Mouse (Mus musculus) heart, embryonic 12.5 days (tissue): ENCODE data around the gene Mst1. TPM values are rescaled to one million over a fixed set of nuclear protein-coding genes. Genes with fewer than 3 reads are reported as not detected.

Source experiments
- ATAC-seq: fragments of 200-750 bp; cut with Nextera tagmentation; 2 replicates; pipeline ENCODE4 v1.8.0; 2017; ENCODE audit warnings: moderate TSS enrichment, moderate library complexity; ENCODE audit not compliant: insufficient number of reproducible peaks, low FRiP score
- H3K27ac ChIP-seq: fragments of 300-500 bp; sonication (generic); 2 replicates; pipeline ENCODE4 v1.5.1; 2016; ENCODE audit warnings: mild to moderate bottlenecking, moderate library complexity; ENCODE audit not compliant: poor library complexity, severe bottlenecking
- H3K27me3 ChIP-seq: fragments of 300-500 bp; sonication (generic); replicated peaks from 2 replicates; pipeline ENCODE4 v1.6.1; 2016; ENCODE audit warnings: mild to moderate bottlenecking, moderate library complexity
- H3K36me3 ChIP-seq: fragments of 300-500 bp; sonication (generic); 2 replicates; pipeline ENCODE4 v1.6.1; 2016; ENCODE audit warnings: mild to moderate bottlenecking, moderate library complexity
- H3K4me1 ChIP-seq: fragments of 300-500 bp; sonication (generic); replicated peaks from 2 replicates; pipeline ENCODE4 v1.6.1; 2016; ENCODE audit warnings: mild to moderate bottlenecking
- H3K4me2 ChIP-seq: fragments of 300-500 bp; sonication (generic); 2 replicates; pipeline ENCODE4 v1.6.1; 2016; ENCODE audit warnings: mild to moderate bottlenecking, moderate library complexity
- H3K4me3 ChIP-seq: fragments of 300-500 bp; sonication (generic); 2 replicates; pipeline ENCODE4 v1.5.1; 2016; ENCODE audit warnings: mild to moderate bottlenecking
- H3K9ac ChIP-seq: fragments of 300-500 bp; sonication (generic); 2 replicates; pipeline ENCODE4 v1.6.1; 2016; ENCODE audit warnings: mild to moderate bottlenecking, moderate library complexity
- H3K9me3 ChIP-seq: fragments of 300-500 bp; sonication (generic); replicated peaks from 2 replicates; pipeline ENCODE4 v1.6.1; 2016; ENCODE audit warnings: mild to moderate bottlenecking, moderate library complexity
- WGBS: fragments of 180-500 bp; shearing (Covaris S2); methylation state at CpG from one replicate; pipeline ENCODE4 v1.1.7; 2016; 5-methylcytosine and 5-hydroxymethylcytosine counted together
- polyA plus RNA-seq: library from polyadenylated mRNA; unstranded; fragments of >200 nt; fragmentation: Nextera tagmentation; extraction: Ambion mirVana; gene quantifications from 2 replicates; pipeline ENCODE4 v1.2.1, GENCODE M21; 2016

The Mst1 gene
- polyA plus RNA-seq, 1 experiment from 2014 or later: 0.31 TPM

DNA sequence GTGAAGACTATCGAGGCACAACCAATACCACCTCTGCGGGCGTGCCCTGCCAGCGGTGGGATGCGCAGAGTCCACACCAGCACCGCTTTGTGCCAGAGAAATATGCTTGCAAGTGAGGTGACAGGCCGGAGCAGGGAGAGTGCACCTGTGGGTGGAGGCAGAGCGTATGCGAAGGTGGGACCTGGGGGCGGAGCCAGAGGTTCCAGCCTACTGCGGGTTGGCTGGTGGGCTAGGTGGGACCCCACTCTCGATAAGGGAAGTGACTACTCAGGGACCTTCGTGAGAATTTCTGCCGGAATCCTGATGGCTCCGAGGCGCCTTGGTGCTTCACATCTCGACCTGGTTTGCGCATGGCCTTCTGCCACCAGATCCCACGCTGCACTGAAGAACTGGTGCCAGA is 2.3 kb downstream of the Mst1 start:
- WGBS: 6% methylated on average over 19 of the region's 19 CpGs
- Histone ChIP-seq H3K4me1 (peaks cover 35% of the 10 kb centered on the region), H3K9me3 (no peaks in the 10 kb centered on the region), H3K9ac (peak overlapping the region; percentile 13; the same call in 1 of the 2 replicates), H3K27me3 (peaks cover 49% of the 10 kb centered on the region), H3K27ac (no peak overlapping the region), H3K4me2 (peak overlapping the region; percentile 50), H3K4me3 (peak overlapping the region; percentile 23), H3K36me3 (peaks cover 36% of the 10 kb centered on the region)
- ATAC-seq: no peak

GRCm38 (mm10) chr9:108082988-108083431 is 2.8 kb downstream of the Mst1 start, which contains the start of gene Rnf123:
Gene Rnf123 (minus strand): TSS chr9:108083346.
- peaks cover 41% of the 10 kb centered on the region for H3K36me3 ChIP-seq
- H3K9me3 ChIP-seq: no peaks in the 10 kb centered on the region
- peaks cover 30% of the 10 kb centered on the region for H3K4me1 ChIP-seq
- peaks cover 49% of the 10 kb centered on the region for H3K27me3 ChIP-seq
- peak within 1 kb of the TSS; percentile 23 for H3K4me3 ChIP-seq
- H3K4me2 ChIP-seq: peak within 1 kb of the TSS; percentile 50
- no peak within 1 kb of the TSS for H3K27ac ChIP-seq
- ATAC-seq: no peak
- WGBS: 24% methylated on average over 12 of the region's 12 CpGs
- H3K9ac ChIP-seq: peak within 1 kb of the TSS; percentile 13; the same call in 1 of the 2 replicates

- peaks cover 49% of the 10 kb centered on the region for H3K27me3 ChIP-seq
Observed at GRCm38 (mm10) chr9:108083561-108083960, 3.3 kb downstream of the Mst1 start.

GRCm38 (mm10) chr9:108085261-108085660 is 5.0 kb downstream of the Mst1 start:
- Histone ChIP-seq H3K9me3 (no peaks in the 10 kb centered on the region), H3K4me2 (no peak overlapping the region), H3K36me3 (peaks cover 64% of the 10 kb centered on the region), H3K4me3 (no peak overlapping the region), H3K27ac (no peak overlapping the region), H3K4me1 (peaks cover 18% of the 10 kb centered on the region), H3K27me3 (peaks cover 46% of the 10 kb centered on the region), H3K9ac (no peak overlapping the region)
- 89% methylated on average over 4 of the region's 4 CpGs for WGBS
- no peak for ATAC-seq

More at GRCm38 (mm10) chr9:108083561-108083960, 3.3 kb downstream of the Mst1 start:
- no peaks in the 10 kb centered on the region for H3K9me3 ChIP-seq
- no peak overlapping the region for H3K4me3 ChIP-seq
- H3K4me2 ChIP-seq: no peak overlapping the region
- no peak for ATAC-seq
- 36% methylated on average over 6 of the region's 6 CpGs for WGBS
- H3K4me1 ChIP-seq: peaks cover 25% of the 10 kb centered on the region
- peaks cover 47% of the 10 kb centered on the region for H3K36me3 ChIP-seq
- no peak overlapping the region for H3K9ac ChIP-seq
- no peak overlapping the region for H3K27ac ChIP-seq

GRCm38 (mm10) chr9:108090611-108091120 is 10.4 kb downstream of the Mst1 start:
- Histone ChIP-seq H3K4me1 (peaks cover 16% of the 10 kb centered on the region), H3K9ac (no peak overlapping the region), H3K4me2 (no peak overlapping the region), H3K9me3 (no peaks in the 10 kb centered on the region), H3K4me3 (no peak overlapping the region), H3K27ac (no peak overlapping the region), H3K27me3 (no peaks in the 10 kb centered on the region), H3K36me3 (peaks cover 70% of the 10 kb centered on the region)
- WGBS: 94% methylated on average over 7 of the region's 7 CpGs
- ATAC-seq: no peak

- H3K4me3 ChIP-seq: peak overlapping the region; percentile 71
- no peak overlapping the region for H3K27ac ChIP-seq
- H3K27me3 ChIP-seq: no peaks in the 10 kb centered on the region
- H3K4me2 ChIP-seq: peak overlapping the region; percentile 93
- no peak for ATAC-seq
- 67% methylated on average over 10 of the region's 10 CpGs for WGBS
- peaks cover 37% of the 10 kb centered on the region for H3K4me1 ChIP-seq
- H3K9me3 ChIP-seq: no peaks in the 10 kb centered on the region
- peaks cover 40% of the 10 kb centered on the region for H3K36me3 ChIP-seq
- peak overlapping the region; percentile 83 for H3K9ac ChIP-seq
Observed at GRCm38 (mm10) chr9:108093586-108093985, 13.3 kb downstream of the Mst1 start.

GRCm38 (mm10) chr9:108094184-108094941 is 14.1 kb downstream of the Mst1 start, which contains the start of gene Apeh:
Gene Apeh (minus strand): TSS chr9:108094606.
- Histone ChIP-seq H3K4me3 (peak within 1 kb of the TSS; percentile 71), H3K27ac (peak within 1 kb of the TSS; percentile 78), H3K9ac (peak within 1 kb of the TSS; percentile 83), H3K4me1 (peaks cover 37% of the 10 kb centered on the region), H3K9me3 (no peaks in the 10 kb centered on the region), H3K27me3 (no peaks in the 10 kb centered on the region), H3K36me3 (peaks cover 33% of the 10 kb centered on the region), H3K4me2 (peak within 1 kb of the TSS; percentile 93)
- ATAC-seq: peak; percentile 95
- WGBS: under 1% methylated on average over 52 of the region's 52 CpGs

- peak overlapping the region; percentile 70 for H3K9ac ChIP-seq
- H3K4me2 ChIP-seq: peak overlapping the region; percentile 93
- peaks cover 26% of the 10 kb centered on the region for H3K36me3 ChIP-seq
- H3K9me3 ChIP-seq: no peaks in the 10 kb centered on the region
- H3K27me3 ChIP-seq: no peaks in the 10 kb centered on the region
- peak overlapping the region; percentile 71 for H3K4me3 ChIP-seq
- peaks cover 37% of the 10 kb centered on the region for H3K4me1 ChIP-seq
- 0% methylated on average over 16 of the region's 16 CpGs for WGBS
- peak; percentile 81 for ATAC-seq
- peak overlapping the region; percentile 78 for H3K27ac ChIP-seq
Observed at GRCm38 (mm10) chr9:108094998-108095411, 14.8 kb downstream of the Mst1 start.

DNA sequence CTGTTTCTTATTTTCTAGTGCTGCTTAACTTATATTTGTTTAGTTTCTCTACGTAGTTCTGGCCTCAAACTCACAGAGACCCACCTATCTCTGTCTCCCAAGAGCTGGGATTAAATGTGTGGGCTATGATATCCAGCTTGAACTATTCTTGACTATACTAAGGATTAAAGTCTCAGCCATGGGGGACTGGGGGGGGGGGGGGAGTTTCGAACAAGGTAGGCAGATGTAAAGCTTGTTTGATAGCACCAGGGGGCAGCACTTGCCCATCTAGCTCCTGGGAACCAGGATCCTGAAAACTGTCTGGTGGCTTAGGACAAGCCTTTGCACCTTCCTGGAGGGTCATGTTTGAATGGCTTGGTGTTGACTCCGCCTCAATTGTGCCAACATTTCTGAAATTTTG is 15.3 kb downstream of the Mst1 start:
- peak overlapping the region; percentile 70 for H3K9ac ChIP-seq
- peaks cover 21% of the 10 kb centered on the region for H3K36me3 ChIP-seq
- peaks cover 37% of the 10 kb centered on the region for H3K4me1 ChIP-seq
- no peak for ATAC-seq
- H3K4me2 ChIP-seq: peak overlapping the region; percentile 93
- 9% methylated on average over 3 of the region's 3 CpGs for WGBS
- H3K4me3 ChIP-seq: peak overlapping the region; percentile 71
- H3K27ac ChIP-seq: peak overlapping the region; percentile 78; the same call in 1 of the 2 replicates
- no peaks in the 10 kb centered on the region for H3K9me3 ChIP-seq
- H3K27me3 ChIP-seq: no peaks in the 10 kb centered on the region

- Histone ChIP-seq H3K36me3 (peaks cover 15% of the 10 kb centered on the region), H3K9me3 (no peaks in the 10 kb centered on the region), H3K4me2 (peak overlapping the region; percentile 93), H3K4me1 (peaks cover 39% of the 10 kb centered on the region), H3K27me3 (no peaks in the 10 kb centered on the region), H3K4me3 (0 out of 2 replicates have a peak overlapping the region, but pooled peaks have one; percentile 4), H3K27ac (peak overlapping the region; percentile 26), H3K9ac (peak overlapping the region; percentile 46; the same call in 1 of the 2 replicates)
- no peak for ATAC-seq
- WGBS: 66% methylated on average over 10 of the region's 10 CpGs
Observed at GRCm38 (mm10) chr9:108095949-108096712, 15.9 kb downstream of the Mst1 start.

- H3K4me3 ChIP-seq: no peak overlapping the region
- H3K4me2 ChIP-seq: no peak overlapping the region
- H3K27me3 ChIP-seq: no peaks in the 10 kb centered on the region
- no peak overlapping the region for H3K27ac ChIP-seq
- H3K9ac ChIP-seq: no peak overlapping the region
- no peaks in the 10 kb centered on the region for H3K36me3 ChIP-seq
- WGBS: 81% methylated on average over 8 of the region's 8 CpGs
- peaks cover 34% of the 10 kb centered on the region for H3K4me1 ChIP-seq
- no peak for ATAC-seq
- H3K9me3 ChIP-seq: no peaks in the 10 kb centered on the region
Observed at GRCm38 (mm10) chr9:108099619-108100018, 19.4 kb downstream of the Mst1 start.
